Mouse (Mus musculus): ENCODE results near the gene Cngb1. TPM values are rescaled to one million over a fixed set of nuclear protein-coding genes. Genes with fewer than 3 reads are reported as not detected.
"Not testable (repeated sequence)": the region's sequence is repeated elsewhere in the genome, so short reads cannot be mapped to it uniquely, and the experiment has no call there.

Gene Cngb1
- total RNA-seq, 2 experiments from 2014 or later: 0.27 to 0.73 TPM

- no peak for DNase-seq
Observed at GRCm38 (mm10) chr8:95243853-95244252, 62.5 kb downstream of the Cngb1 start.

GRCm38 (mm10) chr8:95242826-95243571, 63.4 kb downstream of the Cngb1 start:
- DNase-seq: no peak

GRCm38 (mm10) chr8:95242099-95242825, 64.1 kb downstream of the Cngb1 start:
- DNase-seq: no peak

GRCm38 (mm10) chr8:95235683-95236082, 70.7 kb downstream of the Cngb1 start:
- DNase-seq: peak; percentile 81

GRCm38 (mm10) chr8:95230086-95230485, 76.3 kb downstream of the Cngb1 start:
- not testable (repeated sequence) for DNase-seq

GRCm38 (mm10) chr8:95227151-95227468, 79.3 kb downstream of the Cngb1 start:
- no peak for DNase-seq

GRCm38 (mm10) chr8:95226251-95227150, 79.9 kb downstream of the Cngb1 start:
- DNase-seq: no peak

- DNase-seq: no peak
Observed at GRCm38 (mm10) chr8:95223969-95224368, 82.4 kb downstream of the Cngb1 start.

GRCm38 (mm10) chr8:95221045-95221444, 85.3 kb downstream of the Cngb1 start:
- no peak for DNase-seq

GRCm38 (mm10) chr8:95220571-95220998, 85.8 kb downstream of the Cngb1 start:
- no peak for DNase-seq

- DNase-seq: no peak
Observed at GRCm38 (mm10) chr8:95219623-95220022, 86.8 kb downstream of the Cngb1 start.

- DNase-seq: no peak
Observed at GRCm38 (mm10) chr8:95215709-95216360, 90.5 kb downstream of the Cngb1 start.

- DNase-seq: peak; percentile 42
Observed at GRCm38 (mm10) chr8:95209924-95210323, 96.5 kb downstream of the Cngb1 start.

- DNase-seq: no peak
Observed at GRCm38 (mm10) chr8:95205946-95206345, 100.4 kb downstream of the Cngb1 start.

GRCm38 (mm10) chr8:95204039-95204380, 102.4 kb downstream of the Cngb1 start:
- peak; percentile 77 for DNase-seq

- DNase-seq: no peak
Observed at GRCm38 (mm10) chr8:95203326-95204038, 102.9 kb downstream of the Cngb1 start.

- DNase-seq: peak; percentile 35
Observed at GRCm38 (mm10) chr8:95202649-95203275, 103.6 kb downstream of the Cngb1 start, which contains the start of gene Kifc3. Gene Kifc3 (minus strand): TSS chr8:95202812.

- DNase-seq: no peak
Observed at GRCm38 (mm10) chr8:95202056-95202570, 104.3 kb downstream of the Cngb1 start.

- DNase-seq: no peak
Observed at GRCm38 (mm10) chr8:95201491-95201890, 104.9 kb downstream of the Cngb1 start.

GRCm38 (mm10) chr8:95200001-95200405, 106.4 kb downstream of the Cngb1 start:
- DNase-seq: no peak

GRCm38 (mm10) chr8:95195728-95196127, 110.7 kb downstream of the Cngb1 start:
- no peak for DNase-seq
